Mouse (Mus musculus) kidney, embryonic 14.5 days (tissue): ENCODE measurements around the gene Crip3. TPM values are rescaled to one million over a fixed set of nuclear protein-coding genes. Genes with fewer than 3 reads are reported as not detected.

Experiments used
- ATAC-seq: fragments of 200-750 bp; cut with Nextera tagmentation; 2 replicates; pipeline ENCODE4 v1.8.0; 2017; ENCODE audit warnings: moderate number of reproducible peaks, mild to moderate bottlenecking, moderate TSS enrichment, moderate library complexity; ENCODE audit not compliant: low FRiP score, low TSS enrichment
- H3K27ac ChIP-seq: fragments of 300-500 bp; sonication (generic); 2 replicates; pipeline ENCODE4 v1.5.1; 2014; ENCODE audit warnings: low read depth, mild to moderate bottlenecking, low read length, moderate library complexity, mixed read lengths
- H3K27me3 ChIP-seq: fragments of 300-500 bp; sonication (generic); 2 replicates; pipeline ENCODE4 v1.6.1; 2014; ENCODE audit warnings: mild to moderate bottlenecking, low read length; ENCODE audit not compliant: control insufficient read depth, insufficient read depth
- H3K36me3 ChIP-seq: fragments of 300-500 bp; sonication (generic); 2 replicates; pipeline ENCODE4 v1.6.1; 2014; ENCODE audit warnings: low read length, mixed read lengths; ENCODE audit not compliant: control insufficient read depth, insufficient read depth
- H3K4me1 ChIP-seq: fragments of 300-500 bp; sonication (generic); 2 replicates; pipeline ENCODE4 v1.6.1; 2014; ENCODE audit warnings: low read length, mixed read lengths; ENCODE audit not compliant: control insufficient read depth, insufficient read depth
- H3K4me2 ChIP-seq: fragments of 300-500 bp; sonication (generic); replicated peaks from 2 replicates; pipeline ENCODE4 v1.6.1; 2014; ENCODE audit warnings: low read depth, mild to moderate bottlenecking, low read length
- H3K4me3 ChIP-seq: fragments of 300-500 bp; sonication (generic); 2 replicates; pipeline ENCODE4 v1.5.1; 2014; ENCODE audit warnings: mild to moderate bottlenecking, low read length
- H3K9ac ChIP-seq: fragments of 300-500 bp; sonication (generic); 2 replicates; pipeline ENCODE4 v1.6.1; 2014; ENCODE audit warnings: low read depth, mild to moderate bottlenecking, low read length, moderate library complexity
- H3K9me3 ChIP-seq: fragments of 300-500 bp; sonication (generic); 2 replicates; pipeline ENCODE4 v1.6.1; 2016; ENCODE audit warnings: low read length; ENCODE audit not compliant: control insufficient read depth
- WGBS: fragments of 180-500 bp; shearing (Covaris S2); extraction: QIAGEN DNeasy Blood & Tissue Kit; methylation state at CpG from one replicate; pipeline ENCODE4 v1.1.7; 2014; 5-methylcytosine and 5-hydroxymethylcytosine counted together
- polyA plus RNA-seq: library from polyadenylated mRNA; unstranded; fragments of >200 nt; fragmentation: Nextera tagmentation; extraction: Ambion mirVana; gene quantifications from 2 replicates; pipeline ENCODE4 v1.2.1, GENCODE M21; 2014

Gene Crip3
- polyA plus RNA-seq, 1 experiment from 2014 or later = 0.38 TPM

DNA sequence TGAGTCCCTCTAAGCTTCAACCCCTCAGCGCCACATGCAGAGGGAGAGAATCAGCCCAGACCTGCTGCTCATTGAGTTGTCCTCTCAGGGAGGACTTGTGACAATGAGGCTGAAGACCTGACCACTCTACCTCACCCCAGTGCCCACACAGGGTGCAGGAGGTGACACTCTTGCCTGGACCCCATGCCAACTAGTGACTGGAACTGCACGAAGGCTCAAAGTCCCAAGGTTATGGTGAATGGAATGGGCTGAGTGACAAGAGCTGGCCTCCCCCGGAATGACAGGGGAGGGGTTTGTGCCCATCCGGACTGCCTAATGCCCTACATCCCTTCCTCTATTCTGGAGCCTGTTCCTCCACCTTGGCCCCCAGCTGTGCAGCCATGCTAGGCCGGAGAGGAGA is 24.0 kb downstream of the Crip3 start:
- Histone ChIP-seq H3K9me3 (no peaks in the 10 kb centered on the region), H3K27me3 (peaks cover 45% of the 10 kb centered on the region), H3K4me1 (peaks cover 16% of the 10 kb centered on the region), H3K4me3 (no peak overlapping the region), H3K27ac (no peak overlapping the region), H3K9ac (no peak overlapping the region), H3K36me3 (no peaks in the 10 kb centered on the region), H3K4me2 (no peak overlapping the region)
- no peak for ATAC-seq
- 27% methylated on average over 5 of the region's 5 CpGs for WGBS

DNA sequence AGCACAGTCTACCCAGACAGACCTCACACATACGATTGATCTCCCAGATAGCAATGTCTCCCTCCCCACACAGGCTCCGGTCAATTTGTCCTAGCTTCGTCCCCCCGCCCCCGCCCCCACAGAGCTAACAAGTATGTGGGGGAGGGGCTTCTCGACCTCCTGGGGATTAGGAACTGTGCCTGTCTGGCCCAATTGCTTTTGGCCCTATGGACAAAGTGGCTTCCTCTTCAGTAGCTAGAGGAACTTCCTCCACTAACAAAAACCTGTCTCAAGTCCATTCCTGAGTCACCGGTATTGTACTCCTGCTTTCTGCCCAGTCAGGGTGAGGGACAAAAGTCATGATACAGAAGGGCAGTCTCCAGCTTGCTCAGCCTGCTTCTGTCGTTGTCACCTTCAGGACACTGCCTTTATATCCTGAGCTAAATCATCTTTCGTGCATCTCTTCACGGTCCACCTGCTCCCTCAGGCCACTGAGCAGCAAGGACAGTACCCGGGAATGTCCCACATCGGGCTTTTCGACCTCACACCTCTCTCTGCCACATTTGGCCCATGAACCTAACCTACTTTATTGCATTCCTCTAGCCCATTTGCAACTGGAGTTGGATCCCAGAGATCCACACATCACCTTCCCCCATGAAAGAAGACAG is 24.7 kb downstream of the Crip3 start:
- Histone ChIP-seq H3K9me3 (no peaks in the 10 kb centered on the region), H3K4me1 (peaks cover 16% of the 10 kb centered on the region), H3K27ac (no peak overlapping the region), H3K36me3 (no peaks in the 10 kb centered on the region), H3K27me3 (peaks cover 52% of the 10 kb centered on the region), H3K4me2 (peak overlapping the region; percentile 63; the same call in 1 of the 2 replicates), H3K9ac (0 out of 2 replicates have a peak overlapping the region, but pooled peaks have one; percentile 28), H3K4me3 (no peak overlapping the region)
- ATAC-seq = no peak
- 3% methylated on average over 13 of the region's 13 CpGs for WGBS

DNA sequence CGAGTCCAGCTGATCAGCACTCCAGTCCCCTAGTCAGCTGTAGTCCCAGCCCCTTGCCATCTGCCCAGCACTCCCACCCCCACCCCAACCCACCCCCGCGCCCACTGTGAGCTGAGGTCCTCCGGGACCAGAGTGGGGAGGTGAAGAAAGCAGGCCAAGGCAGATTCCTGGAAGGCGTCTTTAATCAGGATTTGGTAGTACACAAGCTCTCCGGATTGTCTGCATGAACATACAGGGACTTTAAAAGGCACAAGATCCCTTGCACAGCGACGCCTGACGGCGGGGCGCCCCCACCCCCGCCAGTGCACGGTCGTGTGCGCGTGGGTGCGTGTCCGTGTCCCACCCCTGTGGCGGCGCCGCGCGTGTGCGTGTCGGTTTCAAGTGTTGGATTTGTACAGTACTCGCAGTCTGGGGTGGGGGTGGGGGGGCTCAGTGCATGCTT is 25.3 kb downstream of the Crip3 start:
- 0 out of 2 replicates have a peak, but pooled peaks have one; percentile 16 for ATAC-seq

DNA sequence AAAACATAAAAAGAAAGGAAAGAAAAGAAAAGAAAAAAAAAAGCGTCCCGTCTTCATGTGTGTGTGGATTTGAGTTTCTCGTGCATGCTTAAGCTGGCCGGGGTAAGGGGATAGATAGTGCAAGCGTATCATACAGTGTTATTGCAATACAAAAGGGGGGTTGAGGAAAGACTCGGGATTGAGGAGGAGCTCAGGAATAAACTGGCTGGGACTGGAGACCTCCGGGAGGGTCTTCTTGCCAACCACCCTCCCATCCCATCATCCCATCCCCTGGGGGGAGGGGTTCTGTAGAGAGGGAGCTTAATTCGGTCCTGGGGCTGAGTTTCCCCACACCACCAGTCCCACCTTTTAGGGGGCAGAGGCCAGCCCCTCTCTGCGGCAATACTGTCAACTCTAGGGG is 25.8 kb downstream of the Crip3 start:
- Histone ChIP-seq H3K9me3 (no peaks in the 10 kb centered on the region), H3K36me3 (no peaks in the 10 kb centered on the region), H3K27me3 (peaks cover 62% of the 10 kb centered on the region), H3K4me2 (peak overlapping the region; percentile 63), H3K9ac (no peak overlapping the region; the same call in 1 of the 2 replicates), H3K4me3 (peak overlapping the region; percentile 36), H3K27ac (no peak overlapping the region), H3K4me1 (peaks cover 16% of the 10 kb centered on the region)
- 0% methylated on average over 9 of the region's 9 CpGs for WGBS
- ATAC-seq = no peak

More for the DNA sequence above, 25.3 kb downstream of the Crip3 start:
- H3K9me3 ChIP-seq = no peaks in the 10 kb centered on the region
- 2% methylated on average over 26 of the region's 26 CpGs for WGBS
- peaks cover 57% of the 10 kb centered on the region for H3K27me3 ChIP-seq
- no peaks in the 10 kb centered on the region for H3K36me3 ChIP-seq
- H3K27ac ChIP-seq = no peak overlapping the region
- peaks cover 16% of the 10 kb centered on the region for H3K4me1 ChIP-seq
- peak overlapping the region; percentile 36 for H3K4me3 ChIP-seq
- peak overlapping the region; percentile 28; the same call in 1 of the 2 replicates for H3K9ac ChIP-seq
- H3K4me2 ChIP-seq = peak overlapping the region; percentile 63

DNA sequence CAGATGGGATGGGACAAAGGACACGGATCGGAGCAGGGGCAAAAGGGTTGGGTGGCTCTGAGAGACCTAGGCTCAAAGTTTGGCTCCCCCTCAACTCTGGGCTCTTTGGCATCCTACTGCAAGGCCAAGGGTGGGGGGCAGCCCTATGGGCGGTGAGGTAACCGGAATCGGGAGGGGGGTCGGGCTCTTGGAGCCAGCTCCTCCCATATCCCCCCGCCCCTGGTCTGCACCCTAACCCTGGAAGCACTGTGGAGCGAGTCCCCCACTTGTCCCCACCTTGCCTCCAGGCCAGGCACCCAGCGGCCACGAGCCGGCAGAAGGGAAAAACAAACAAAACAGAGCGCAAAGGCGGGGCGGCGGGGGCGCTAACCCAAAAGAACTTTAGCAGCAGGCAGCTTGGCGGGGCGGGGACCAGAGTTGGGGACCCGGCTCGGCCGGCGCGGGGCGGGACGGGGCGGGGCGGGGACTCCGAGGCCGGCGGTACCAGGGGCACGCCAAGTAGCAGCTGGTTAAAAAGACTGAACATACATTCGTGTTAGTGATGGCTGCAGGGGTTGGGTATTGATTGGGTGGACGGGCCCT is 26.5 kb downstream of the Crip3 start:
- Histone ChIP-seq H3K27me3 (peaks cover 68% of the 10 kb centered on the region), H3K4me3 (peak overlapping the region; percentile 36), H3K4me1 (peaks cover 16% of the 10 kb centered on the region), H3K9ac (0 out of 2 replicates have a peak overlapping the region, but pooled peaks have one; percentile 28), H3K4me2 (peak overlapping the region; percentile 63), H3K27ac (no peak overlapping the region), H3K9me3 (no peaks in the 10 kb centered on the region), H3K36me3 (no peaks in the 10 kb centered on the region)
- no peak for ATAC-seq
- under 1% methylated on average over 33 of the region's 33 CpGs for WGBS

DNA sequence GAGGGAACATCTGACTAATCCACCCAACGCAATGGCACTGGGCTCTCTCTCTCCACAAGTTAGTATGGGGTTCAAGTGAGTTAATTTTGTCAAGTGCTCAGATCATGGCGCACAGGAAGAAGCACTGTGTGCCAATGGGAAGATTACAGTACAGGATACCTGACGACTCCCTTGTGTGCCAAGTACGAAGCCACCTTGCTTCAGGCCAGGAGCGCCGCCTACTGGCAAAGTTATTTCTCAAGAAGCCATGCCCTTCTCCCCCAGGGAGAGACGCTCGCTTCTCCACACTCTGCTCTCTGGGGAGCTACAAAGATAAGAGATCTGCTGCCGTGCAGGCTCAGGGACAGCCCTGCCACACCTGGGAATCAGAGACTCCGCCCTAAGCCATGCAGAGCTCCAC is 29.1 kb downstream of the Crip3 start:
- H3K27me3 ChIP-seq = peaks cover 74% of the 10 kb centered on the region
- WGBS = 13% methylated on average over 10 of the region's 10 CpGs
- no peak for ATAC-seq

DNA sequence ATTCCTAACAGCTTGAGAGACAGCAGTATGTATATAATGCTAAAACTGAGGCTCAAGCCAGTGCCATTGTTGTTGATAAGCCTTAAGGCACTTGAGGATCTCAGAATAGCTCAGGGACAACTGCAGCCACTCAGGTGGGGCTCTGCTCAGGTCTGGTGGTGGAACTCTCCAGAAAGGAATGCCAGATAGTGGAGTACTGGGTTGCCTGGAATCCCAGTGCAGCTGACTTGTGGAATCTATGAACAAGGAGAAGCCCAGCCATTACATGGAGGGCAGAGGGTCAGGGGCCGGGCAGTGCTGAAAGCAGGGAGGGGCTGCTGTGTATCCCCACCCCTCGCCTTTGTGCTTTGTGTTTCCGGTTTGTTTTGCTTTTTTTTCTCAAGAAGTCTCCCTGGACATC is 29.7 kb downstream of the Crip3 start:
- 22% methylated on average over 3 of the region's 3 CpGs for WGBS

More for the DNA sequence above, 29.1 kb downstream of the Crip3 start:
- Histone ChIP-seq H3K4me2 (no peak overlapping the region), H3K4me3 (no peak overlapping the region), H3K9ac (no peak overlapping the region), H3K4me1 (peaks cover 22% of the 10 kb centered on the region), H3K9me3 (no peaks in the 10 kb centered on the region), H3K27ac (no peak overlapping the region), H3K36me3 (no peaks in the 10 kb centered on the region)

DNA sequence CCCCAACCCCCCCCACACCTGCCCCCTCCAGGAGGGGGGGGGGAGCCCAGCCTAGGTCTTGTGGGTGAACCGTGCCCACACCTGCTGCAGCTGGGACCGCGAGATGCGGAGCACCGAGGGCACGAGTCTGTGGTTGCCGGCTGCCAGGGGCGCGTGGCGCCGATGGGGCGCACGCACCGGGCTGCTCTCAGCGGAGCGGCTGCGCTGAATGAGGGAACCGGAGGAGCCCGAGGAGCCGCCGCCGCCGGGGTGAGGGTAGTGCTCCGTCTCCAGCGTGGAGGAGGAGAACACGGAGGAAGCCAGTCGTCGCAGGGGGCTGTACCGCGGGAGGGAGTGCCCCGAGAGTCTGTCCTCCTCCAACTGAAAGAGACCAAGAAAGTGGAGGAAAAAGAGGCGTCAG is 31.9 kb downstream of the Crip3 start:
- peak overlapping the region; percentile 50 for H3K9ac ChIP-seq
- ATAC-seq = 0 out of 2 replicates have a peak, but pooled peaks have one; percentile 9
- H3K4me3 ChIP-seq = peak overlapping the region; percentile 35
- H3K4me1 ChIP-seq = peaks cover 6% of the 10 kb centered on the region; the same call in 1 of the 2 replicates
- H3K27ac ChIP-seq = no peak overlapping the region
- no peaks in the 10 kb centered on the region for H3K36me3 ChIP-seq
- peaks cover 50% of the 10 kb centered on the region for H3K27me3 ChIP-seq
- peak overlapping the region; percentile 62 for H3K4me2 ChIP-seq
- no peaks in the 10 kb centered on the region for H3K9me3 ChIP-seq
- WGBS = under 1% methylated on average over 32 of the region's 32 CpGs

More for the DNA sequence above, 29.7 kb downstream of the Crip3 start:
- no peak overlapping the region for H3K4me3 ChIP-seq
- no peaks in the 10 kb centered on the region for H3K36me3 ChIP-seq
- H3K27me3 ChIP-seq = peaks cover 70% of the 10 kb centered on the region
- peaks cover 22% of the 10 kb centered on the region for H3K4me1 ChIP-seq
- no peak for ATAC-seq
- H3K27ac ChIP-seq = no peak overlapping the region
- no peaks in the 10 kb centered on the region for H3K9me3 ChIP-seq
- no peak overlapping the region for H3K4me2 ChIP-seq
- H3K9ac ChIP-seq = no peak overlapping the region

DNA sequence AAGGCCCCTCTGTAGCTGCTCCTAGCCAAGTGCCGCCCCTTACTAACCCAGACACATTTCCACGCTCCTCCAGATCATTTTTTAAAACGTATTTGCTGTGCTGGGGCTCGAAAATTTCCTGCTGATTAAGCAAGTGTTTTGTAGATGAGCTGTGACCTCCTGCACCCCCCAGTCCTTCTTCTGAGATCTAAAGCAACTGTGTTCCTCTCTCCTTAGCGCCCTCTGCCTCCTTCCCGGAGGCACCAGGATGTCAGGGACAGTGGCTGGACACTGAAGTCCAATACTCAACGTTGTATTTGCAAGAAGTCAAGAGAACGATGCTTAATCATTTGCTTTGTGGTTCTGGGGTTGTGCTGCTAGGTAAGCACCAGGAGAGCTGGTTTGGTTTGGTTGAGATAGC is 32.6 kb downstream of the Crip3 start:
- no peaks in the 10 kb centered on the region for H3K9me3 ChIP-seq
- no peak for ATAC-seq
- H3K4me2 ChIP-seq = peak overlapping the region; percentile 62
- H3K36me3 ChIP-seq = no peaks in the 10 kb centered on the region
- H3K27me3 ChIP-seq = peaks cover 44% of the 10 kb centered on the region
- peak overlapping the region; percentile 50; the same call in 1 of the 2 replicates for H3K9ac ChIP-seq
- WGBS = 5% methylated on average over 8 of the region's 8 CpGs
- H3K27ac ChIP-seq = no peak overlapping the region
- peak overlapping the region; percentile 35 for H3K4me3 ChIP-seq
- 0 out of 2 replicates have a peak, but pooled peaks cover 6% of the 10 kb centered on the region for H3K4me1 ChIP-seq
